Mouse (Mus musculus) embryonic facial prominence, embryonic 15.5 days (tissue): Measurements from ENCODE around the gene Olfr1109. TPM values are rescaled to one million over a fixed set of nuclear protein-coding genes. Genes with fewer than 3 reads are reported as not detected.

Experiments used
- ATAC-seq: fragments of 200-750 bp; cut with Nextera tagmentation; 2 replicates; pipeline ENCODE4 v1.8.0; 2017; ENCODE audit warnings: low read depth, moderate TSS enrichment; ENCODE audit not compliant: insufficient number of reproducible peaks, low FRiP score, low TSS enrichment
- H3K27ac ChIP-seq: fragments of 300-500 bp; sonication (generic); replicated peaks from 2 replicates; pipeline ENCODE4 v1.5.1; 2015; ENCODE audit warnings: mild to moderate bottlenecking, inconsistent platforms
- H3K27me3 ChIP-seq: fragments of 300-500 bp; sonication (generic); 2 replicates; pipeline ENCODE4 v1.6.1; 2015; ENCODE audit warnings: inconsistent platforms
- H3K36me3 ChIP-seq: fragments of 300-500 bp; sonication (generic); 2 replicates; pipeline ENCODE4 v1.6.1; 2015; ENCODE audit warnings: mild to moderate bottlenecking, inconsistent platforms
- H3K4me1 ChIP-seq: fragments of 300-500 bp; sonication (generic); 2 replicates; pipeline ENCODE4 v1.6.1; 2015; ENCODE audit warnings: inconsistent platforms
- H3K4me2 ChIP-seq: fragments of 300-500 bp; sonication (generic); replicated peaks from 2 replicates; pipeline ENCODE4 v1.6.1; 2015; ENCODE audit warnings: mild to moderate bottlenecking, inconsistent platforms
- H3K4me3 ChIP-seq: fragments of 300-500 bp; sonication (generic); replicated peaks from 2 replicates; pipeline ENCODE4 v1.5.1; 2015; ENCODE audit warnings: mild to moderate bottlenecking, inconsistent platforms
- H3K9ac ChIP-seq: fragments of 300-500 bp; sonication (generic); 2 replicates; pipeline ENCODE4 v1.6.1; 2015; ENCODE audit warnings: inconsistent platforms
- H3K9me3 ChIP-seq: fragments of 300-500 bp; sonication (generic); replicated peaks from 2 replicates; pipeline ENCODE4 v1.6.1; 2016; ENCODE audit warnings: inconsistent platforms
- WGBS: fragments of 180-500 bp; shearing (Covaris S2); methylation state at CpG from one replicate; pipeline ENCODE4 v1.1.7; 2015; 5-methylcytosine and 5-hydroxymethylcytosine counted together
- polyA plus RNA-seq: library from polyadenylated mRNA; unstranded; fragments of >200 nt; fragmentation: Nextera tagmentation; extraction: Ambion mirVana; gene quantifications from 2 replicates; pipeline ENCODE4 v1.2.1, GENCODE M21; 2015

The Olfr1109 gene
- not detected in 2 replicates for polyA plus RNA-seq

DNA sequence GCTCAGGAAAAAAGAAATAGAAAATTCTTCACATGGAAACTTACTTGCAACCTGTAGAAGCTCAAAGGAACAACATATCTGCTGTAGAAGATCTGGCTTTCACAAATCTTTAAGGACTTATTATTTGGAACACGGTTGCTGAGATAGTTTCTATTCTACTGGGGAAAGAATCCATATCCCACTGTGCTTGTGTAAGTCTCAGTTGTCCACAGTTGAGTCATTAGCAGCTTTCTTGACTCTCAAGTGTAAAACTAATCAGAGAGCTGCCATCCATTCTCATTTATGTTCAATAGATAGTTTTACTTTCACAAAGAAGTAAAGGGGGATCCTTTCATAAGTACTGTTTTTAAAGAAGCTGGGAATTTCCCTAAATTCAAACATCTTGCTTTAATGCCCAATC lies at the start of gene Olfr1109:
Gene Olfr1109, minus strand, starts transcription at position 101 of the 400 bp plus-strand sequence.
- ATAC-seq, result no peak
- Histone ChIP-seq H3K9me3 (no peaks in the 10 kb centered on the region), H3K4me2 (no peak within 1 kb of the TSS), H3K27ac (no peak within 1 kb of the TSS), H3K4me3 (no peak within 1 kb of the TSS), H3K36me3 (no peaks in the 10 kb centered on the region), H3K9ac (no peak within 1 kb of the TSS), H3K27me3 (no peaks in the 10 kb centered on the region), H3K4me1 (no peaks in the 10 kb centered on the region)
- 80% methylated on average over 1 of the region's 1 CpGs for WGBS

DNA sequence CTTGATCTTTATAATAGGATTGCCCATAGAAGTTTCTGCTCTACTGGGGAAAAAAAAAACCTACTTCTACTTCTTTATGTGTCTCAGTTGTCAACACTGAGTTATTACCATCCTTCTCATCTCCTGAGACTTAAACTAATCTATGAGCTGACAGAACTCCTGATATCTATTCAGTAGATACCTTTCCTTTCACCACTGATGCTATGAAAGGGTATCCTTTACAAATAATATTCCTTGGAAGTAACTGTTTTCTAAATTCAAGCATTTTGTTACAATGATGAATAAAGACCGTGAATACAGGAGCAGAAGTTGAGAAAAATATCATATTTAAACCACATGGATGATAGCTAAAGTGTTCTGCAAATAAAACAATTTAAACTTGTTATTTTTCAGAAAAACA lies 44.4 kb upstream of the Olfr1109 start, which contains the start of gene Olfr1110:
Gene Olfr1110, minus strand, starts transcription at position 101 of the 400 bp plus-strand sequence.
- Histone ChIP-seq H3K4me3 (no peak within 1 kb of the TSS), H3K4me2 (no peak within 1 kb of the TSS), H3K36me3 (no peaks in the 10 kb centered on the region), H3K27me3 (no peaks in the 10 kb centered on the region), H3K9me3 (no peaks in the 10 kb centered on the region), H3K27ac (no peak within 1 kb of the TSS), H3K4me1 (no peaks in the 10 kb centered on the region), H3K9ac (no peak within 1 kb of the TSS)
- no peak for ATAC-seq
- 79% methylated on average over 1 of the region's 1 CpGs for WGBS

DNA sequence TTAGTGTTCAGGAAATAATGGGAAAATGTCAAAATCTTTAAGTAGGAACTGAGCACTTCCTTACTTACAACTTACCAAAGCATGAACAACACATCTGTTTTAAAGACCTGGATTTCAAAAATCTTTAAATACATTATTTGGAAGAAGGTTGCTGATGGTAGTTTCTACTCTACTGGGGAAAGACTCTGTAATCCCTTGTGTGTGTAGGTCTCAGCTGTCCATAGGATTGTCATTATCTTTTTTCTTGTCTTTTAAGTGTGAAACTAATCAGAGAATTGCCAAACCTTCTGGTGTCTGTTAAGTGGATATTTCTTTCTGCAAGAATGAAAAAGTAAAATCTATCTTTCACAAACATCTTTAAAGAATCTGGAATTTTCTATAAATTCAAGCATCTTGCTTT lies 18.7 kb upstream of the Olfr1109 start, which contains the start of gene Olfr259:
Gene Olfr259, minus strand, starts transcription at position 101 of the 400 bp plus-strand sequence.
- no peaks in the 10 kb centered on the region for H3K4me1 ChIP-seq
- no peaks in the 10 kb centered on the region for H3K27me3 ChIP-seq
- H3K27ac ChIP-seq, result no peak within 1 kb of the TSS
- no peak within 1 kb of the TSS for H3K4me2 ChIP-seq
- no peak within 1 kb of the TSS for H3K9ac ChIP-seq
- ATAC-seq, result no peak
- no peaks in the 10 kb centered on the region for H3K9me3 ChIP-seq
- H3K4me3 ChIP-seq, result no peak within 1 kb of the TSS
- no peaks in the 10 kb centered on the region for H3K36me3 ChIP-seq

DNA sequence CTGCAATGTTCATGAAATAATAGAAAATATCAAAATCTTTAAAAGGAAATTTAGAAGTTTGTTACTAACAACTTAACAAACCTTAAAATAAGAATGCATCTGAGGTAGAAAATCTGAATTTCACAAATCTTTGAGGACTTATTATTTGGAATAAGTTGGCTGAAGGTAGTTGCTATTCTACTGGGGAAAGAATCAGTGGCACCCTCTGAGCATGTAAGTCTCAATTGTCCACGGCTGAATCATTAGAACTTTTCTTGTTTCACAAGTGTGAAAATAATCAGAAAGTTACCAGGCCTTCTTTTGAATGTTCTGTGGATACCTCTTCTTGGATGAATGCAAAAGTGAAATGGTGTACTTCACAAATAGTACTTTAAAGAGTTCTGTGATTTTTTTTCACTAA lies 20.1 kb downstream of the Olfr1109 start, which contains the start of gene Olfr1107:
Gene Olfr1107, minus strand, starts transcription at position 101 of the 400 bp plus-strand sequence.
- H3K4me2 ChIP-seq, result no peak within 1 kb of the TSS
- no peak within 1 kb of the TSS for H3K27ac ChIP-seq
- no peaks in the 10 kb centered on the region for H3K9me3 ChIP-seq
- H3K36me3 ChIP-seq, result no peaks in the 10 kb centered on the region
- no peaks in the 10 kb centered on the region for H3K27me3 ChIP-seq
- no peak within 1 kb of the TSS for H3K9ac ChIP-seq
- ATAC-seq, result no peak
- 76% methylated on average over 1 of the region's 1 CpGs for WGBS
- H3K4me3 ChIP-seq, result no peak within 1 kb of the TSS
- no peaks in the 10 kb centered on the region for H3K4me1 ChIP-seq

DNA sequence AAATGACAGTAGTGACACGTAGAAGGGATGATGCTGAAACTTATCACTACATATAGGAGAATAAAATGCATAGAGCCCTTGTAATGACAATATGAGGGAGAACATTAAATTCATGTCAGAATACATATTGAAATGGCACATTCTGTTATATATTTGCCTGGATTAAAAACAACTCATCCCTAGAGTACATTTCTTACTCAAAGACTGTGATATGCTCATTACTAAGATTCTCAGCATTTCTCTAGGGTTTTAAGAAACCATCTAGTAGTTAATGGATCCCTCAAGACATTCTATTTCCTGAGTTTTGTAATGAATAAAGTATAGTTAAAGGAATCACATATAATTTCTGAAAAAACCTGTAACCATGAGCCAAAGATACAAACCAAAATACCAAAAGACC lies 43.6 kb downstream of the Olfr1109 start, which contains the start of gene Olfr1106:
Gene Olfr1106, minus strand, starts transcription at position 101 of the 400 bp plus-strand sequence.
- Histone ChIP-seq H3K36me3 (no peaks in the 10 kb centered on the region), H3K27me3 (no peaks in the 10 kb centered on the region), H3K9ac (no peak within 1 kb of the TSS), H3K4me2 (no peak within 1 kb of the TSS), H3K4me3 (no peak within 1 kb of the TSS), H3K9me3 (no peaks in the 10 kb centered on the region), H3K27ac (no peak within 1 kb of the TSS), H3K4me1 (no peaks in the 10 kb centered on the region)
- ATAC-seq, result no peak
- WGBS, result 69% methylated on average over 1 of the region's 1 CpGs

Other genes starting within 250 kb of the Olfr1109 start
- gene Olfr1095, start 244.3 kb downstream of the Olfr1109 start, polyA plus RNA-seq, result not detected in 2 replicates
- not detected in 2 replicates for gene Gm13723, start 221.2 kb downstream of the Olfr1109 start, polyA plus RNA-seq
- gene Olfr1097, start 203.8 kb downstream of the Olfr1109 start, polyA plus RNA-seq, result not detected in 2 replicates
- gene Olfr1098, start 171.5 kb downstream of the Olfr1109 start, polyA plus RNA-seq, result not detected in 2 replicates
- not detected in 2 replicates for gene Olfr1099, start 135.3 kb downstream of the Olfr1109 start, polyA plus RNA-seq
- gene Olfr1100, start 116.1 kb downstream of the Olfr1109 start, polyA plus RNA-seq, result 0.12 TPM in 1 of 2 replicates, not detected in the other
- 0.16 TPM in 1 of 2 replicates, not detected in the other for gene Olfr1101, start 104.8 kb downstream of the Olfr1109 start, polyA plus RNA-seq
- gene Olfr1102, start 97.6 kb downstream of the Olfr1109 start, polyA plus RNA-seq, result 0.09 TPM in 1 of 2 replicates, not detected in the other
- 0.13 TPM in 1 of 2 replicates, not detected in the other for gene Olfr1104, start 68.9 kb downstream of the Olfr1109 start, polyA plus RNA-seq
- gene Olfr1105, start 59.5 kb downstream of the Olfr1109 start, polyA plus RNA-seq, result 0.05 and 0.17 TPM in 2 replicates
- gene Olfr1106, start 43.7 kb downstream of the Olfr1109 start, polyA plus RNA-seq, result 0.28 TPM in 1 of 2 replicates, not detected in the other
- gene Olfr1107, start 20.2 kb downstream of the Olfr1109 start, polyA plus RNA-seq, result not detected in 2 replicates
- not detected in 2 replicates for gene Olfr259, start 18.6 kb upstream of the Olfr1109 start, polyA plus RNA-seq
- gene Olfr1110, start 44.3 kb upstream of the Olfr1109 start, polyA plus RNA-seq, result 0.29 and 0.35 TPM in 2 replicates
- gene Olfr1111, start 56.6 kb upstream of the Olfr1109 start, polyA plus RNA-seq, result 0.09 TPM in 1 of 2 replicates, not detected in the other
- gene Olfr1112, start 91.8 kb upstream of the Olfr1109 start, polyA plus RNA-seq, result not detected in 2 replicates
- not detected in 2 replicates for gene Olfr1113, start 113.0 kb upstream of the Olfr1109 start, polyA plus RNA-seq
- gene Olfr1115, start 152.0 kb upstream of the Olfr1109 start, polyA plus RNA-seq, result not detected in 2 replicates
- not detected in 2 replicates for gene Olfr1116, start 171.5 kb upstream of the Olfr1109 start, polyA plus RNA-seq
- gene Olfr1118, start 211.6 kb upstream of the Olfr1109 start, polyA plus RNA-seq, result not detected in 2 replicates